Mouse (Mus musculus): Measurements from ENCODE around the gene Mkrn1.

The Mkrn1 gene

DNA sequence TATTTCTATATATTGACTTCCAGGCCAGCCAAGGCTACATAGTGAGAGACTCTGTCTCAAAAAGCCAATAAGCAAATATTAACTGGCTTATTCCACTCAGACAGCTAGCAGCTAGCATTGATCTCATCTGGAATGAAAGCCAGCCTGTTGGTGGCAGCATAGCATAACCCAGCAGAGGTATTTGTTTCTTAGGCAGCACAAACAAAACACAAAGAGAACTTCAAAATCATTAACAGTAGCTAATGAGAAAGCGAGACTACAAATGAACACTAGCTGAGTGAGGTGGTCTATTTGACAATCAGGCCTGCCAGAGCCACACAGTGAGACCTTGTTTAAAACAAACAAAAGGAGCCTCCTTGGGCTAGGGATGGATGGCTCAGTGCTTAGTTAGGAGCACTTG is 6.2 kb downstream of the Mkrn1 start:
- no peak for TF ChIP-seq GATA4 (IDR thresholded peaks at IDR 0.05; ENCODE audit: insufficient replicate concordance, low read length)

DNA sequence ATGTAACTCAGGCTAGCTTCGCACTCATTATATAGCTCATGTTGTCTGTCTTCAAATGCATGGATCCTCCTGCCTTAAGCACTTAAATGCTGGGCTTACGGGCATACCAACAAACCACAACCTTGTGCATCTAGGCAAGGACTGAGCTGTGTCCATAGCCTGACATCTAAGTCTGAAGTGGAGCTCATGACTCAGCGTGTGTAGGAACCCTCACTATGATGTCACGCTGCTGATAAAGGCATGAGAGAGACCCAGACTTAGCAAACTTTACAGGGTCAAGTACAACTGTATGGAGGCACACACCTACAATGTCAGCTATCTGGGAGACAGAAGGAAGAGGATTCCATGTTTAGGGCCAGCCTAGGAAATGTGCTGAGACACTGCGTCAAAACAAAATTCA is 13.8 kb downstream of the Mkrn1 start:
- no peak for TF ChIP-seq GATA4 (IDR thresholded peaks at IDR 0.05; ENCODE audit: insufficient replicate concordance, low read length)

DNA sequence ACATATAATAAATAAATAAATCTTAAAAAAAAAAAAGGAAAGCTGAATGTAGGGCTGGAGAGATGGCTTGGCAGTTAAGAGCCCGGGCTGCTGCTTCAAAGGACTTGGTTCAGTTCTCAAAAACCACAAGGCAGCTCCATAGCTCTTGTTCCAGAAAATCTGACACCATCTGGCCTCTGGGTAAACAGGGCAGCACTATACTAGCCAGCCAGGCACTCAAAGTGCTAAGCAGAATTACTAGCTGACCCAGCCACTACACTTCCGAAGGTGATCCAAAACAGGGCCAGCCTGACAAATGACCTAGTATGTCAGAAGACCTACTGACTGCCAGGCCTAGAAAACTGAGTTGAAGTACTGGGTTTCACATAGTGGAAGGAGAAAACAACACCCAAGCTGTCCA is 17.1 kb downstream of the Mkrn1 start:
- no peak for TF ChIP-seq GATA4 (IDR thresholded peaks at IDR 0.05; ENCODE audit: insufficient replicate concordance, low read length)

DNA sequence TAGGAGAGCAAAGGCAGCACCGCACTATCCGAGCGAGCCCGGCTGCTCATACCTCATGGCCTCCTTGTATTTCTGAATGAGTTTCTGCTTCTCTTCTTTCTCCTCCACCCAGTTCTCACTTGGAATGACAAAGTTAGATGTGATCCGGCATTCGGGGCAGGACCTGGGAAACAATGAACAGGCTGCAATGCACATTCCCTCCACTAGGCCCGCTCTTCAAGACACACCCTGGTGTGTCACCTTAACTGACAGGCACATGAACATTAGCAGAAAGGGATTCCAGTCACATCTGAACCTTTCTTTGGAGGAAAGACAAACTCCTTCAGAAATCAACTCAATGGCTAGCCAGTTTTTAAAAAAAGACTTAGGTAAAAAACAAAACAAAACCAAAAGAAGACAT is 19.9 kb downstream of the Mkrn1 start:
- no peak for TF ChIP-seq GATA4 (IDR thresholded peaks at IDR 0.05; ENCODE audit: insufficient replicate concordance, low read length)

DNA sequence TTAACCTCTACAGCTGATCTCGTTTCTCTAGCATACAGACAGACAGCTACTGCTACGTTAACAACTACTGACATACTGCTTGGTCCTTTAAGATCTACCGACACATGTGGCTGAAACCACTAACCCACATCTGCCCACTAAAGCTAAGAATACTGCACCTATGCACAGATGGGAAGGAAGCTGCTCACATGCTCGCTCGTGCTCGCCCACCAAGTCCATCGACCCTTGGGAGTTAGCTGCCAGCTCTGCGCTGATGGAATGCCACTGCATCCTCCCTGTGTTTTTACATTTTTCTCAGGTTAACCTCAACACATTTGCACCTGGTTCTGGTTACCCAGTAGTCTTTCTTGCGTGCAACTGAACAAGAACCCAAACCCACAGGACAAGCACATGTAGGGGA is 21.9 kb downstream of the Mkrn1 start:
- no peak for TF ChIP-seq GATA4 (IDR thresholded peaks at IDR 0.05; ENCODE audit: insufficient replicate concordance, low read length)

DNA sequence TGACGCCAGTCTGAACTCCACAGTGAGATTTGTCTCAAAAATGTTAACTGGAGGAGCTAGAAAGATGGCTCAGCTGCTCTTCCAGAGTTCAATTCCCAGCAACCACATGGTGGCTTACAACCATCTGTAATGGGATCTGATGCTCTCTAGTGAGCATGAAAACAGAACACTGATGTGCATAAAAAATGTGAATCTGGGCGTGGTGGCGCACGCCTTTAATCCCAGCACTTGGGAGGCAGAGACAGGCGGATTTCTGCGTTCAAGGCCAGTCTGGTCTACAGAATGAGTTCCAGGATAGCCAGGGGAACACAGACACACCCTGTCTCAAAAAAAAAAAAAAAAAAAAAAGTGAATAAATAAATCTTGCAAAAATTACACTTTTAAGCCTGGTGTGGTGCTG is 23.2 kb downstream of the Mkrn1 start:
- TF ChIP-seq GATA4 (IDR thresholded peaks at IDR 0.05; ENCODE audit: insufficient replicate concordance, low read length): no peak

DNA sequence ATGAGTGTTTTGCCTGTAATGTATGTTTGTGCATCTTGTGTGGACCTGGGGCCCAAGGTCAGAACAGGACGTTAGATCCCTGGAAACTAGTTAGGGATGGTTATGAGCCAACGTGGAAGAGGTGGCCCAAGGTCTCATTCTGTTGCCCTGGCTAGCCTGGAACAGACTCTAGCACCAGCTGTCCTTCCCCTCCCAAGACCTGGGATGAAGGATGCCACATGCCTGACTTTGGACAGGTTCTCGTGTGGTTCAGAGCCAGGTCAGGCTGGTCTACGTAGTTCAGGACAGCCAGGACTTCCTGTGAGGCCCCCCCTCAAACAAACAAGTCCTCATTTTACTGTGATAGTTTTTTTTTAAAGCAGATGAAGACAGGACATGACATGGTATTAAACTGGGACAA is 24.3 kb downstream of the Mkrn1 start:
- no peak for TF ChIP-seq GATA4 (IDR thresholded peaks at IDR 0.05; ENCODE audit: insufficient replicate concordance, low read length)

DNA sequence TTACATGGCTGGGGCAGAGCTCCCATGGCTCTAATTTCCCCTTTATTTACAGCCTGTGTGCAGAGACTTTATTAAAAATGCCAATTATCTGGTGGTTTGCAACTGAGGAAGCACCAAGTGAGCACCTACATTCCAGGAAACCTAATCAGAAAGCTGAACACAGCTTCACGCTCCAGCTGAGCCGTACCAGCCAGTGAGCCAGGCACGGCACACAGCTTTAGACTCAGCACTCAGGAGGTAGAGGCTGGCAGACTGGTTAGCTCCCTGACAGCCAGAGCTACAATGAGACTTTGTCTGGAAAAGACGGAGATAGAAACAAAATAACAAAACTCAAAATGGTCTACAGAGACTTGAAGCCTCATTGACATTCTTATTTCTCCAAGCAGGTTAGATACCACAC is 24.8 kb downstream of the Mkrn1 start:
- no peak for TF ChIP-seq GATA4 (IDR thresholded peaks at IDR 0.05; ENCODE audit: insufficient replicate concordance, low read length)

DNA sequence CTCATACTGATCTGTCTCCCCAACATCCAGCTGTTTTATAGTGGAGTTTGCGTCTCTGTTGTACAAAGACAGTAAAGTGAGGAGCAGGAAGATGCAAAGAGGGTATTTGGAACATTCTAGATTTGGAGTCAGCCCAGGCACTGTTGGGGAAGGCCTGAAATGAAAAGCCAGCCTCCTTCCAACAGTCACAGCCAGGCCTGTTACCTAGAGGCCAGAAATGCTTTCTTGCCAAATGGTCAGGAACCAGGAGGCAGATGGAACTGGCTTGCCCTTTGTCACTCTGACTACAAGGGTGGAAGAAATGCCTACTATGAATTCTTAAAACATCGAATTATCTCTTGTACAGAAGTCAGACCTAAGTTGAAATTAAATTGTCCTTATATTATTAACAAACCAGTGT is 30.3 kb downstream of the Mkrn1 start:
- TF ChIP-seq GATA4 (IDR thresholded peaks at IDR 0.05; ENCODE audit: insufficient replicate concordance, low read length): no peak

DNA sequence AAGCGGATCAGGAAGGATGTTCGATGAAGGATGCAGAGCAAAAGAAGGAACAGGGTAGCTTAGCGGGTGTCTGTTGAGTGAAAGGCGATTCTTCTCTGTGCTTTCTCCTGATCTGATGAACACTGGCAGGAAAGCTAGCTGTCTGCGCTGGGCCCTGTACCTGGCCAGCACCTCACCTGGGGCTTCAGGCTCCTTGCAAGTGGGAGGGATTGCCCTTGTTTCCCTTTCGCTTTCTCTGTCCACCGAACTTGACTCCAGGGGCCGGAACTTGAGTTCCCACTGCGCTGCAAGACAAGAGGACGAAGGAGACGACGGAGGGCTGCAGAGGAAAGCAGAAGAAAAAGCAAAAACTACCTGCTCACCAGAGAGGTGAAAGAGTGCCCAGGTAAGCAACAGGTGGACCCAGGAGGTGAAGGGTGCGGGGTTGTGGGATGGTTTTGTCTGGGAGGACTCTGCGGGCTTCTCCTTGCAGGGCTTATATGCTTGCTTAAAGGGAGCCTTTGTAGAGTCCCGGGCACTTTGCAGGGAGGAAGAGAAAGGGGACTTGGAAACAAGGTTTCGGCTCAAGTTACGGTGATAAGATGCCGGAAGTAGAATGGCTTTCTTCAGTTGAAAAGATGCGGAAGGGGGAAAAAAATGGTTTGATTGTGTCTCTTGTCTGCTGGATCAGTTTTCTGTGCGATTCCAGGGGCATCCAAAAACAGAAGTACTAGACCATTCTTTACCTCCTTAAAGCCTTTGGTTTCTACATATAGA is 39.0 kb downstream of the Mkrn1 start, which contains the start of gene Rab19:
Rab19 (plus strand) TSS at position 51 of the 756 bp plus-strand sequence.
- no peak for TF ChIP-seq GATA4 (IDR thresholded peaks at IDR 0.05; ENCODE audit: insufficient replicate concordance, low read length)

DNA sequence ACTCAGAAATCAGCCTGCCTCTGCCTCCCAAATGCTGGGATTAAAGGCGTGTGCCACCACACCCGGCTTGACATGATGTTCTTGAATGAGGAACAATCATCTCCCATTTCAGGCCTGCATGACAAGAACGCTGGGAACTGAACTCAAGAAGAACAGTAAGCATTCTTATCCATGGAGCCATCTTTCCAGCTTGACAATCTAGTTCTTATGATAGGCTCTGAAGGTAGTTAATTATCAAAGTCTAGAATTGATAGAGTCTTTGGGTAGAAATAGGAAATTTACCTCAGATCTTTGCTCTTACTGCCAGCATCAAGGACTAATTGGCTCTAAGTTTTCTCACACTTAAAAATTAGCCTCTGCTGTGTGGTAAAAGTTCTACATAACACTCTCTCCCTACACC is 40.0 kb downstream of the Mkrn1 start:
- no peak for TF ChIP-seq GATA4 (IDR thresholded peaks at IDR 0.05; ENCODE audit: insufficient replicate concordance, low read length)

DNA sequence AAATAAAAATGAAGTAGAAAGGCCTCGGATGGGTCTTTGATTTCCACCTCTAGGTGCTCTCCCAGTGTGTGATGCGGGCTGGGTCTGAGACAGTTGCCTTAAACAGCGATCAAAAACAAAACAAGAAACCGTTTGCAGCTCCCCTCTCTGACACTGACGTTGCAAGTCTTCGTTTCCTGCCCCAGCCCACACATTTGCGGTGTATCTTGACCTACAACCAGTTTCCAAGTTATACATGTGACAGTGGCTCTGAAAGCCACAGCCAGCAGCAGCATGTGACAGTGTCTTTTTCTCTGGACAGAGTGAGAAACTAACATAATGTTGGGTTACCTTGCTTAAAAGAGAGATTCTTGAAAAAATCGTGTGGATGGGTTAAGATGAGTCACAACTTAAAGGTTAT is 40.5 kb downstream of the Mkrn1 start:
- TF ChIP-seq GATA4 (IDR thresholded peaks at IDR 0.05; ENCODE audit: insufficient replicate concordance, low read length): no peak

DNA sequence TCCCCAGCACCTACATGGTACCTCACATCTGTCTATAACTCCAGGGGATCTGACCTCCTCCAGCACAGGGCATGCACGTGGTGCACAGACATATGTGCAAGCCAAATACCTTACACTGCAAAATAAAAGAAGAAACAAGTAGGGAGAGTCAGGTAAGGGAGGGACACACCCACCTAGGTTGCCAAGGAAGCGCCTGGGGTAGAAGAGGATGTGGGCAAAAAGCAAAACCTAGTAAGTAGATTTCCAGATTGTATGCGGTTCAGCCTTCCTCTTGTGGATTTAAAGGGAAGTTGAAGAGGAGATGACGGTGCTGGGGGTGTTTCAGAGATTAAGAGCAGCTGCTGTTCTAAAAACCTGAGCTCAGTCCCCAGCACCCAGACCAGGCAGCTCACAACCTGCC is 41.0 kb downstream of the Mkrn1 start:
- no peak for TF ChIP-seq GATA4 (IDR thresholded peaks at IDR 0.05; ENCODE audit: insufficient replicate concordance, low read length)

DNA sequence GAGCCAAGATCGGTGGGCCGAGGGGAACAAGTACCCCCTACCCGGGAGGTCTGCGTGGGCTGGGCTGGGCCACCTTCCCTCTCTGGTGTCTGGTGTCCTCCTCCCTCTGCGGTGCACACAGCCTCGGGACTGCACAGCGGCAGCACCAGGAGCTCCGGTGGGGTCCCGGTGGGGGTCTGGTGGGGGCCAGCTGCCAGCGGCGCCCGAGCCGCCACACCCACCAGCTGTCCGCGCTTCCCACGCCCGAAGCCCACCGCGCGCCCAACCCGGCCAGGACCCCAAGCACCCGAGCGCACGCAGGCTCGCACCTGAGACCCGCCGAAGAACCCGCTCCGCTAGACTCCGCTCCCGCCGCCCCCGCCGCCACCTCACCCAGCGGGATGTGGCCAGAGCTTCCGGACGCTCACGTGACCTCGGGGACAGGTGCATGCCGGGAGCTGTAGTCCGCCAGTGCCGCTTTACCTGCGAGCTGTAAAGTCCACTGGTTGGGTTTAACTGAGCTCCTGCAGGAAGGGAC is 42.9 kb downstream of the Mkrn1 start, which contains the start of gene Slc37a3:
Slc37a3 (minus strand) TSS at position 365 of the 517 bp plus-strand sequence.
- TF ChIP-seq GATA4 (IDR thresholded peaks at IDR 0.05; ENCODE audit: insufficient replicate concordance, low read length): no peak

DNA sequence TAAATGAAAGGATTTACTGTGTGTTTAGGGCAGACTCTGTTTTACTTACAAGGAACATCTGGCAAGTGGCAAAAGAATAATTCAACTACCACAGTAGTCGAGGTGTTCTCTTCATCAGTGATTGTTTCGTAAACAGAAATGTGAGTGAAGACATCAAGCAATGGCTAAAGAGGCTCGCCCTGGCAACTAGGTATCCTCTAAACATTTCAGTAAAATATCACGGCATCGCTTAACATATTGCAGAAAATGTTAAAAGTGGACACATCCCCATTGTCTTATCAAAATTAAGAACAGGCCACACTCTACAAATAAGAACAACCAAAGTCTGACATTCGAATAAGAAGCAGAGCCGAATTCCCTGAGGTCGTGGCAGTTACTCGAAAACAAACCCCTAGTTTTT is 43.5 kb downstream of the Mkrn1 start:
- no peak for TF ChIP-seq GATA4 (IDR thresholded peaks at IDR 0.05; ENCODE audit: insufficient replicate concordance, low read length)

DNA sequence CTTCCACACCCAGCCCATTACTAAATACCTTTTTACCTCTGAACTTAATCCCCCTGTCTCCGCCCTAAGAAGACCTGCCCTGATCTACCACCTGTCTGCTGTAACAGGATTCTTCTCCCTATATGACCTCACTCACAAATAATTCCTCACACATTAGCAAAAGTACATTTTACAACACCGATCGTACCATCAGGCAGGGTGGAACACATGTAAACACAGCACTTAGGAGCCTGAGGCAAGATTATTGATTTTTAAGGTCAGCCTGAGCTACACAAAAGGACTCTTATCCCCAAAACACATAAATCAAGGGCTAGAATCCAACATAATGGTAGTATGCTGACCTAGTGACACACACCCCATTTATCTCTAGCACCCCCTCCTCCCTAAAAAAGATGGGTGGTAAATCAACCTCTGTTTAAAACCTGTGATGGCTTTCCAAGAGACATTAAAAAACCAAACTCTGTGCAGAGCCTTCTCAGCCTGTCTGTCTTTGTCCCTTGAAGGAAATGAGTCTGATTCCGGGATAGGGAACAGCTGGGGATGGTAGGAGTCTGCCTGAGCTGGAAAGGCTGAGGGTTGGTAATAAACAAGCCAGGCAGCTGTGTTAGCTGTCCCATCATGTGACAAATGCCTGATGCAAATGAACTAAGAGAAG is 46.8 kb downstream of the Mkrn1 start:
- TF ChIP-seq GATA4 (IDR thresholded peaks at IDR 0.05; ENCODE audit: insufficient replicate concordance, low read length): no peak

All from liver, adult (tissue).